Mouse (Mus musculus) layer of hippocampus, postnatal 14 days (tissue): ENCODE results near the gene Gm6502. TPM values are rescaled to one million over a fixed set of nuclear protein-coding genes. Genes with fewer than 3 reads are reported as not detected.
"Not testable (repeated sequence)": the region's sequence is repeated elsewhere in the genome, so short reads cannot be mapped to it uniquely, and the experiment has no call there.

Source experiments
- DNase-seq, 2 experiments: peaks; one replicate each; pipeline ENCODE4 v3.0.0; 2021 to 2022; ENCODE audit warnings: low spot score in 2 of 2, mixed read lengths in 1 of 2
- long read RNA-seq, 2 experiments: library from polyadenylated mRNA; stranded (forward); transcript quantifications; one replicate each; pipeline ENCODE4 v2.0.0; 2021
- total RNA-seq, 2 experiments: library from RNA; stranded (reverse); gene quantifications; 2 replicates each; pipeline ENCODE4 v1.2.3; 2021

Gm6502 gene
- not detected for total RNA-seq
- long read RNA-seq, experiment 1: 0 reads
- long read RNA-seq, experiment 2: 0 reads

GRCm38 (mm10) chr5:94314135-94314534 is at the start of gene Gm6502:
TSS of gene Gm6502 (plus strand) at chr5:94314435.
- DNase-seq: not testable (repeated sequence)

- not testable (repeated sequence) for DNase-seq
Measured at GRCm38 (mm10) chr5:94306696-94307095, 7.5 kb upstream of the Gm6502 start, which contains the start of gene A430089I19Rik. TSS of gene A430089I19Rik (minus strand) at chr5:94306796.

- not testable (repeated sequence) for DNase-seq
Measured at GRCm38 (mm10) chr5:94339449-94339848, 25.2 kb downstream of the Gm6502 start, which contains the start of gene AA792892. TSS of gene AA792892 (plus strand) at chr5:94339749.

Other genes with a start within 250 kb of the Gm6502 start
- gene BC061212, start 243.9 kb upstream of the Gm6502 start, total RNA-seq: not detected
- not detected for gene Gm6351, start 238.1 kb upstream of the Gm6502 start, total RNA-seq
- gene Gm3106, start 96.4 kb upstream of the Gm6502 start, total RNA-seq: not detected
- not detected for gene A430089I19Rik, start 7.6 kb upstream of the Gm6502 start, total RNA-seq
- not detected for gene AA792892, start 25.3 kb downstream of the Gm6502 start, total RNA-seq
- gene Gm7682, start 131.3 kb downstream of the Gm6502 start, total RNA-seq: not detected
- gene Gm3139, start 211.9 kb downstream of the Gm6502 start, total RNA-seq: not detected